Mouse (Mus musculus) neural tube, embryonic 15.5 days (tissue): Measurements from ENCODE around the gene Pnrc2. TPM values are rescaled to one million over a fixed set of nuclear protein-coding genes. Genes with fewer than 3 reads are reported as not detected.

Experiments used
- ATAC-seq: fragments of 200-750 bp; cut with Nextera tagmentation; 2 replicates; pipeline ENCODE4 v1.8.0; 2017; ENCODE audit warnings: mild to moderate bottlenecking, moderate TSS enrichment, moderate library complexity; ENCODE audit not compliant: low FRiP score
- H3K27ac ChIP-seq: fragments of 300-500 bp; sonication (generic); replicated peaks from 2 replicates; pipeline ENCODE4 v1.5.1; 2015; ENCODE audit warnings: mild to moderate bottlenecking, inconsistent platforms
- H3K27me3 ChIP-seq: fragments of 300-500 bp; sonication (generic); replicated peaks from 2 replicates; pipeline ENCODE4 v1.6.1; 2015; ENCODE audit warnings: inconsistent platforms
- H3K36me3 ChIP-seq: fragments of 300-500 bp; sonication (generic); 2 replicates; pipeline ENCODE4 v1.6.1; 2015; ENCODE audit warnings: inconsistent platforms
- H3K4me1 ChIP-seq: fragments of 300-500 bp; sonication (generic); 2 replicates; pipeline ENCODE4 v1.6.1; 2015; ENCODE audit warnings: inconsistent platforms
- H3K4me2 ChIP-seq: fragments of 300-500 bp; sonication (generic); 2 replicates; pipeline ENCODE4 v1.6.1; 2015; ENCODE audit warnings: inconsistent platforms, mild to moderate bottlenecking, moderate library complexity
- H3K4me3 ChIP-seq: fragments of 300-500 bp; sonication (generic); replicated peaks from 2 replicates; pipeline ENCODE4 v1.5.1; 2015; ENCODE audit warnings: mild to moderate bottlenecking, inconsistent platforms
- H3K9ac ChIP-seq: fragments of 300-500 bp; sonication (generic); replicated peaks from 2 replicates; pipeline ENCODE4 v1.6.1; 2015; ENCODE audit warnings: mild to moderate bottlenecking, inconsistent platforms
- H3K9me3 ChIP-seq: fragments of 300-500 bp; sonication (generic); replicated peaks from 2 replicates; pipeline ENCODE4 v1.6.1; 2016; ENCODE audit warnings: inconsistent platforms
- WGBS: fragments of 180-500 bp; shearing (Covaris S2); methylation state at CpG from one replicate; pipeline ENCODE4 v1.1.7; 2015; ENCODE audit warnings: mixed read lengths; 5-methylcytosine and 5-hydroxymethylcytosine counted together
- polyA plus RNA-seq: library from polyadenylated mRNA; unstranded; fragments of >200 nt; fragmentation: Nextera tagmentation; extraction: Ambion mirVana; gene quantifications from 2 replicates; pipeline ENCODE4 v1.2.1, GENCODE M21; 2015

Gene Pnrc2
- polyA plus RNA-seq, 1 experiment from 2014 or later: 82.1 TPM

- Histone ChIP-seq H3K4me3 (peak overlapping the region; percentile 18; the same call in 1 of the 2 replicates), H3K9ac (peak overlapping the region; percentile 32; the same call in 1 of the 2 replicates), H3K4me2 (peak overlapping the region; percentile 55), H3K27ac (peak overlapping the region; percentile 39), H3K36me3 (peaks cover 2% of the 10 kb centered on the region; the same call in 1 of the 2 replicates), H3K4me1 (peaks cover 45% of the 10 kb centered on the region), H3K27me3 (no peaks in the 10 kb centered on the region), H3K9me3 (no peaks in the 10 kb centered on the region)
- ATAC-seq: no peak
- WGBS: under 1% methylated on average over 16 of the region's 16 CpGs
Observed at GRCm38 (mm10) chr4:135876583-135877020, 3.0 kb upstream of the Pnrc2 start.

- Histone ChIP-seq H3K27ac (peak overlapping the region; percentile 39), H3K27me3 (no peaks in the 10 kb centered on the region), H3K4me1 (peaks cover 49% of the 10 kb centered on the region), H3K9ac (0 out of 2 replicates have a peak overlapping the region, but pooled peaks have one; percentile 32), H3K4me2 (peak overlapping the region; percentile 55), H3K36me3 (peaks cover 2% of the 10 kb centered on the region; the same call in 1 of the 2 replicates), H3K4me3 (0 out of 2 replicates have a peak overlapping the region, but pooled peaks have one; percentile 18), H3K9me3 (no peaks in the 10 kb centered on the region)
- WGBS: 2% methylated on average over 9 of the region's 9 CpGs
- ATAC-seq: no peak
Observed at GRCm38 (mm10) chr4:135875991-135876582, 2.4 kb upstream of the Pnrc2 start.

- H3K4me3 ChIP-seq: no peak overlapping the region
- no peaks in the 10 kb centered on the region for H3K27me3 ChIP-seq
- H3K4me1 ChIP-seq: peaks cover 51% of the 10 kb centered on the region
- no peak for ATAC-seq
- H3K9ac ChIP-seq: no peak overlapping the region
- H3K4me2 ChIP-seq: no peak overlapping the region
- H3K27ac ChIP-seq: peak overlapping the region; percentile 39
- 27% methylated on average over 7 of the region's 7 CpGs for WGBS
- H3K9me3 ChIP-seq: no peaks in the 10 kb centered on the region
- peaks cover 2% of the 10 kb centered on the region; the same call in 1 of the 2 replicates for H3K36me3 ChIP-seq
Observed at GRCm38 (mm10) chr4:135875546-135875945, 1.9 kb upstream of the Pnrc2 start.

GRCm38 (mm10) chr4:135874564-135875535 lies 1.2 kb upstream of the Pnrc2 start:
- H3K9ac ChIP-seq: 0 out of 2 replicates have a peak overlapping the region, but pooled peaks have one; percentile 62
- H3K4me3 ChIP-seq: no peak overlapping the region
- H3K36me3 ChIP-seq: peaks cover 2% of the 10 kb centered on the region; the same call in 1 of the 2 replicates
- no peaks in the 10 kb centered on the region for H3K9me3 ChIP-seq
- WGBS: 81% methylated on average over 10 of the region's 10 CpGs
- peak overlapping the region; percentile 98 for H3K27ac ChIP-seq
- no peak for ATAC-seq
- no peaks in the 10 kb centered on the region for H3K27me3 ChIP-seq
- H3K4me1 ChIP-seq: peaks cover 54% of the 10 kb centered on the region
- H3K4me2 ChIP-seq: peak overlapping the region; percentile 89; the same call in 1 of the 2 replicates

- Histone ChIP-seq H3K4me2 (peak overlapping the region; percentile 89), H3K27me3 (no peaks in the 10 kb centered on the region), H3K27ac (peak overlapping the region; percentile 98), H3K9ac (peak overlapping the region; percentile 72), H3K9me3 (no peaks in the 10 kb centered on the region), H3K4me1 (peaks cover 54% of the 10 kb centered on the region), H3K36me3 (peaks cover 6% of the 10 kb centered on the region; the same call in 1 of the 2 replicates), H3K4me3 (peak overlapping the region; percentile 72)
- ATAC-seq: 0 out of 2 replicates have a peak, but pooled peaks have one; percentile 1
- WGBS: 8% methylated on average over 17 of the region's 17 CpGs
Observed at GRCm38 (mm10) chr4:135872589-135873391, 860 bp downstream of the Pnrc2 start.

GRCm38 (mm10) chr4:135872015-135872414 lies 1.6 kb downstream of the Pnrc2 start:
- H3K9ac ChIP-seq: peak overlapping the region; percentile 72
- H3K9me3 ChIP-seq: no peaks in the 10 kb centered on the region
- peaks cover 6% of the 10 kb centered on the region; the same call in 1 of the 2 replicates for H3K36me3 ChIP-seq
- no peak overlapping the region; the same call in 1 of the 2 replicates for H3K27ac ChIP-seq
- ATAC-seq: no peak
- no peaks in the 10 kb centered on the region for H3K27me3 ChIP-seq
- peaks cover 52% of the 10 kb centered on the region for H3K4me1 ChIP-seq
- WGBS: 47% methylated on average over 3 of the region's 3 CpGs
- peak overlapping the region; percentile 89 for H3K4me2 ChIP-seq
- peak overlapping the region; percentile 72 for H3K4me3 ChIP-seq

GRCm38 (mm10) chr4:135870227-135871023 lies 3.2 kb downstream of the Pnrc2 start:
- 29% methylated on average over 2 of the region's 2 CpGs for WGBS
- Histone ChIP-seq H3K4me3 (no peak overlapping the region), H3K9ac (no peak overlapping the region)

GRCm38 (mm10) chr4:135868996-135869395 lies 4.7 kb downstream of the Pnrc2 start:
- Histone ChIP-seq H3K9ac (no peak overlapping the region), H3K4me1 (peaks cover 22% of the 10 kb centered on the region), H3K27me3 (no peaks in the 10 kb centered on the region), H3K4me3 (no peak overlapping the region), H3K36me3 (peaks cover 9% of the 10 kb centered on the region; the same call in 1 of the 2 replicates), H3K4me2 (no peak overlapping the region), H3K27ac (no peak overlapping the region), H3K9me3 (no peaks in the 10 kb centered on the region)
- WGBS: 80% methylated on average over 2 of the region's 2 CpGs
- no peak for ATAC-seq

More at GRCm38 (mm10) chr4:135870227-135871023, 3.2 kb downstream of the Pnrc2 start:
- Histone ChIP-seq H3K4me2 (peak overlapping the region; percentile 35), H3K27me3 (no peaks in the 10 kb centered on the region), H3K36me3 (peaks cover 9% of the 10 kb centered on the region; the same call in 1 of the 2 replicates), H3K9me3 (no peaks in the 10 kb centered on the region), H3K4me1 (peaks cover 36% of the 10 kb centered on the region), H3K27ac (no peak overlapping the region)
- ATAC-seq: no peak

GRCm38 (mm10) chr4:135857597-135858186 lies 16.0 kb downstream of the Pnrc2 start:
- peak overlapping the region; percentile 77 for H3K4me3 ChIP-seq
- H3K36me3 ChIP-seq: 0 out of 2 replicates have a peak, but pooled peaks cover 3% of the 10 kb centered on the region
- no peak for ATAC-seq
- H3K27ac ChIP-seq: no peak overlapping the region
- peak overlapping the region; percentile 72 for H3K4me2 ChIP-seq
- peak overlapping the region; percentile 75 for H3K9ac ChIP-seq
- WGBS: 11% methylated on average over 7 of the region's 7 CpGs
- no peaks in the 10 kb centered on the region for H3K27me3 ChIP-seq
- H3K4me1 ChIP-seq: peaks cover 48% of the 10 kb centered on the region
- H3K9me3 ChIP-seq: no peaks in the 10 kb centered on the region
